Mouse (Mus musculus) T-cell, adult 2 months (primary cell): ENCODE results near the gene Crybg2.

Source experiments
- DNase-seq: peaks from one replicate; pipeline ENCODE4 v3.0.0; 2022; ENCODE audit warnings: low spot score

Gene Crybg2

DNA sequence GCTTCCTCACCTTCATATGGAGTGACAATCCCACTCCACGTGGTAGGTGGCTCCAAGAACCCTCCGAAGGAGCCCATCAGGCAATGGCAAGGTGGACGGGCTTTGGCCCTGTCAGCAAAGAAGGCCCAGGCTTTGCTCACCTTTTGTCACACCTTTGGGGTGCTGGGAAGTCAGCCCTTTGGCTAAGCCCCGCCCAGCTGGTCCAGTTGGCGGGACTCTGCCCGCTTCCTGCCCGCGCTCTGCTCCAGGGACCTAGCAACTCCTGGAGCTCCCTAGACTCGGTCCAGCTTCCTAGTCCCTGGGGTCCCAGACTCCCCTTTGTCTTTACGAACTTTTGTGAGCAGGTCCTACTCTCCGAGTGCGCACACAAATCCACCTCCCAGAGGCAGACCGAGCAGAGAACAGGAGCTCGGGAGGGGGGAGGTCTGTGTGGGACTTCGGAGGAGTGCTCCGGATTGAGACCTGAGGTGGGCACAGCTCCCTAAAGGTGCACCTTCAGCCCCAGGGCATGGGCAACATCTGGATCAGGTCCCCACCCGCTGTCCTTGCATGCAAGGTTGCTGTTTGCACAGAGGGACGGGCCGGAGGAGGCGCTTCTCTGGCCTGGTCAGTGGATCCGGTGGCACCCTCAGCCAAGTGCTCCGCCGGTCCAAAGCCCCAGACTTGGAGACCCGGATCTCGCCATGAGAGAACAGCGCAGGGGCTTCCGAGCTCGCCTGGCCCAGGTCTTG is at the start of gene Crybg2:
Gene Crybg2 (plus strand): TSS at position 681 of the 731 bp plus-strand sequence.
- no peak for DNase-seq

DNA sequence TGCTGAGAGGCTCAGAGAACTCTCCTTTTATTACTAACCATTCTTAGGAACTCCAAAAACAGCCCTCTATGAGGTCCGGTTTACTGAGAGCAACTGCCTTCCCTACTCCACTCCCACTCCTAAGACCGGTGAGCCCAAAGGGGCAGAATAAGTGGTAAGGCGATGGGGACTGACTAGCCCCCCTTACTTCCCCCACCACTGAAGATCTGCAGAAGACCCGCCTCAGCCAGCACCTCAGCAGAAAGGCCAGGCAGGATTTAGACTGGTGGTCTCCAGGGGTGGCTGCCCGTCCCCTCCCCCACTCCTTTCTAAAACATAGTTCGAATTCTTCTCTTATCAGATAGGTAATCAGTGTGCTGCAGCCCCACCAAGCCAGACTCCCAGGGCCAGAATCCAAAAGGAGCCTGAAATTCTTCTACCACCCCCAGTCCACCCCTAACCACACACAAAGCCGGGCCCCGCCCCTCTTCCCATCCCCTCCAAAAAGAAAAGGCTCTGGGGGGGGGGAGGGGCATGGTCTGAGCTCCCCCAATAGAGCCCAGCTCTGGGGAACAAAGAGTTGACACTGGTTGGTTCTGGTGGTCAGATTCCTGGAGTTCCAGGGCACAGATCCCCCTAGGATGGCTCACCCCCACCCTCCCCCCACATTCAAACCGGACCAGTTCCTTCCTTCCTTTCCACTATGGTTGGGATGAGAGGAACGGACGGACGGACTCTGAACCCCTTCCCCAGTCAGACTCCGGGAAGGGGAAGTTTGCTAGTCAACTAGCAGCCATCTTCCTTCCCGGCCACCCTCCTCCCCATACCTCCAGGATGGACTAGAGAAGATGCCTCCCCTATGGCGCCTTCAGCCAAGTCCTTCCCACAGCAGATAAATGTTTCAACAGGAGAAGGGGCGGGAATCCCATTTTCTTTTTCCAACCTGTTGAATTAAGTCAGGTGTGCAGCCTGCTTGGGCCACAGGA is 48.9 kb upstream of the Crybg2 start:
- DNase-seq: no peak

DNA sequence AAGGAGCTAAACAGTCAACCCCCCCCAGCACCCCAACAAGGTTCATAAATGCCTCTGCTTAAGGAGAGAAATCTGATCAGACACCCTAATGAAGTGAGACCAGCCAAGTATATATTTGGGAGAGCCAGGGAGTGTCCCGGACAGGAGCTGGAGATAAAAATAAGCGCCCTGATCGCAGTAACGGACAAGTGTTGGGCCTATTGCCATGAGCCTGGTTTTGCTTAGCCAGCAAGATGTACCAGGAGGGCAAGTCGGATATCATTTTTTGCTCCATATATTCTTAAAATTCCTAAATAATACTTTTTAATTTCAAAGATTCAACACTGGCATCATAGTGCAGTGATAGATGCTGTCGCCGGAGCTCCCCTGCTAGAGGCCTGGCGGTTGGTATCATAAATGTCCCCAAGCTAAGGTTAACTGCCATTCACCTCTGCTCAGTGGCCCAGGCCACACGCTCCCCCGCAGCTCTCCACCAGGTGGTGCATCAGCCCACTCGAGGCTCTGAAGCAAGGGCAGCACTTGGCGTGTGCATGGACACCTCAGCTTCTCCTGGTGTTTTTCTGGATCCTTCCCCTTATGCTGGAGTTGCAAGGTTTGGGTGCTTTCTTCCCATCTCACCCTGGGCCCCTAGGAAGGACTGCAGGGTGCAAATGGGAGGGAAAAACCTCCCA is 47.6 kb upstream of the Crybg2 start:
- DNase-seq: peak; percentile 28

DNA sequence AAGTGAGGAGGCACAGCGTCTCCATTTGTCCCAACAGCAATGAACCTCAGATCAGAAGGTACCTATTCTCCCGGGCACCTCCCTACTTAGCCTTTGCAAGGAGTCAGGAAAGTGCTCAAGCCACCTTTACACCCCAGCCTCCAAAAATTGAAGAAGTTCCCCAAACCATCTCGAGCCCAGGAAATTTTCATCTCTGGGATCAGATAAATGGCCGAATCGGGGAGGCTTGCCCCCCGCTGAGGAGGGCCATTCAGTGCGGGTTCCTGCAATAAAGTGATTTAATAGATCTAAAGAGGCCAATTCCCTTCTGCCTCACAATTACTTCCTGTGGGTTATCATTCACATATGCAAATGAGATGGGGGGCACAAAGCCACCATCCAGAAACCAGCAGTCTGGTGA is 44.4 kb upstream of the Crybg2 start:
- no peak for DNase-seq

DNA sequence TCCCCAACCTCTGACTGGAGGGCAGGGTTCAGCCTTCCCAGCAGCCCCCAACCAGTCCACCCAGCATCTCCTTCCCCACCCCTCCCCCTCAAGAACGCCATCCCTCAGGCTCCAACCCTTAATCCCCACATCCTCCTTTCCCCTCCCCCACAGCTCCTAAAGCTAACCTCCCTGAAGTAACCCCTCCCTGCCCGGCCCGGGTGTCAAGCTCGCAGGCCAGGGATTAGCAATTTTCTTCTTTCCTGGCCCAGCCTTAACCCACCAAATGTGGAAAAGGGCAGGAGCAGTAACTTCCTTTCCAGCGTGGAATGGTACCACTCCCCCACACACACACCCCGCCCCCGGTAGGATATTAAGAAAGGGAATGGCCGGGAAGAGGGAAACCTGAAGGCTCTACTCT is 43.8 kb upstream of the Crybg2 start:
- no peak for DNase-seq

DNA sequence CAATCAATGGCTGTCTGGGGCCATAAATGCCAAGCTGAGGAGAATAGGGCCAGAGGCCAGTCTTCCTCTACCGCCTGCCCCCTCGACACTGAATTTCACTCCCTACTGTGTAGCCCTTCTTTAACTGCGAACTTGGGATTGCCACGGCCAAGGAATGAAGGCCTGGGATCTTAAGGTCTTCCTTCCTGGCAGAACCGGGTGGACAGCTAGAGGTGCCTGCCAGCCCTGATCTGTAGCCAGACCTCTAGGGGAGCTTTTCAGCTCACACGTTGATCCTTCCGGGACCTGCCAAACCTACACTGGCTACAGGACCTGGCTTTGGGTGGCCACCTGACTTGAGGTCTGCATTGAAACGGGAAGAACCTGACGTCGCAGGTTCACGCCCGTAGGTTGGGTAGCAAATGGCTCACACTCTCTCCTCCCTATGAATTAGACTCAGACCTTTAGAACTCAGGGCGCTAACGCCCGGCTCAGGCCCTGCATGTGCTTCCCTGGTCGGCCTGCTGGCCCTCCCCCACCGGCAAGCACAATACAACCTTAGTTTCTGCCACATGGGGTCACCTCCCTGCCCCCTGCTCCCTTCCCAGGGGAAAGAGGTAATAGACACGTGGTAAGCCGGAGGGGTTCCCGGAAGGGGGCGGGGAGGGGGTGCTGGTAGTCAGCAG is 43.3 kb upstream of the Crybg2 start:
- DNase-seq: no peak

DNA sequence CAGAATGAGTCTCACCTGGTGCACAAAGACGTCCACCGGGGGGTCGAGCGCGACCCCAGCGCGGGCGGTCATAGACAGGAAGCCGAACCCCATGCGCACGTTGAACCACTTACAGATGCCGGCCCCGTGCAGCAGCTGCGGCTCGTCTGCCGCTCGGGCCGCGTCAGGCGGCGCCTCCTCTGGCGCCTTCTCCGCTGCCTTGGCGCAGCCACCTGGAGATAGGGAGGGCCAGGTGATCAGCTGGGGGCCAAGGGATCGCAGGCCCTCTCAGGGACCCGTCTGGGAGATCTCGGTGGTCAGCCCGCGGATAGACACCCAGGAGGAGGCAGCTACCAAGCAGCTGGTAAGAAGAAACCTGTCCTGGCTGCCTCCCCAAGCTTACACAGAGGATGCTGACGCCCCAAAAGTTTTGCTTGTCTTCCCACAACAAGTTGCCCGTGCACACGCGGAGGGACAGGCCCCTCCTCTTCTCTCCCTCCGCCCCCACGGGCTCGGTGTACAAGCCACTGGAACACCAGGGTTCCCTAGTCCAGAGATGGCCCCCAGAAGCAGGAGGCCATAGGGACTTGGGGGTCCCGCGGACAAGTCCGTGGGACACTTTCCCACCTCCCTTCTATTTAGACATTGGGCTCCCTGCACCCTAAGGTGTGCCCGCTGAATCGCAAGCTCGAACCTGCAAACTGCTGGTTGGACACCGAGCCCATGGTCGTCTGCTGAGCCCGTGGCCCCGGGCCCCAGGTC is 42.4 kb upstream of the Crybg2 start:
- DNase-seq: no peak

DNA sequence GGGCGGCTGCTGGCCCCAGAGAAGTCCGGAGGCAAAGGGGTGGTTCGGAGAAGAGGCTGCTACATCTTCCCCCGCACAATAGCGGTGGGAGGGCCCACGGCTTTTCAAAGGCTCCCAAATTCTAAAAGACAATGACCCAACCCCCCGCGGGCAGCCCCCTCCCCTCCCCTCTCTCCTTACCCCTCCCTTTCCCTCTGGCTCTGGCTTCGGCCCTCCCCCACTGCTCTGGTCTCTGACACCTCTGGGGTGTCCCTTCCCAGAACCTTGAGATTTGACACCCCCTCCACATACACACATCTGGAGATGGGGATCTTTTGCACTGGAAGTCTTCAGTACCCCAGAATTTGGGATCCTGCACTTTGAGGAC is 41.9 kb upstream of the Crybg2 start, which contains the start of gene Lin28a:
Gene Lin28a (minus strand): TSS at position 63 of the 367 bp plus-strand sequence.
- no peak for DNase-seq

DNA sequence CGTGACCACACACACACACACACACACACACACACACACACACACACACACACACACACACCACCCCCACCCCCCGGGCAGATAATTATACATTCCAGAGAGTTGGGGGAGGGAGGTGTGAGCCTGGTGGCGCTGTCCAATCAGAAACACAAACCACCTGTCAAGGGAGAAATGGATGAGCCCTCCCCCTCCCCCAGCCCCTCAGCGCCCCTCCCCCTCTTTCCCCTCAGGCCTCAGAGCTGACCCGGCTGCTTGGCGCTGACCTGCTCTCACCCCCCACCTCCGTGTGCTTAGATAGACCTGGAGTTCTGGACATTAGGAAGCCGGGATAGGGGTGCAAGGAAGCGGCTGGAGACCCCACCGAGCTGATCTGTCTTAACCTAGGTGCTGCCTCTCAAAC is 41.4 kb upstream of the Crybg2 start:
- no peak for DNase-seq

DNA sequence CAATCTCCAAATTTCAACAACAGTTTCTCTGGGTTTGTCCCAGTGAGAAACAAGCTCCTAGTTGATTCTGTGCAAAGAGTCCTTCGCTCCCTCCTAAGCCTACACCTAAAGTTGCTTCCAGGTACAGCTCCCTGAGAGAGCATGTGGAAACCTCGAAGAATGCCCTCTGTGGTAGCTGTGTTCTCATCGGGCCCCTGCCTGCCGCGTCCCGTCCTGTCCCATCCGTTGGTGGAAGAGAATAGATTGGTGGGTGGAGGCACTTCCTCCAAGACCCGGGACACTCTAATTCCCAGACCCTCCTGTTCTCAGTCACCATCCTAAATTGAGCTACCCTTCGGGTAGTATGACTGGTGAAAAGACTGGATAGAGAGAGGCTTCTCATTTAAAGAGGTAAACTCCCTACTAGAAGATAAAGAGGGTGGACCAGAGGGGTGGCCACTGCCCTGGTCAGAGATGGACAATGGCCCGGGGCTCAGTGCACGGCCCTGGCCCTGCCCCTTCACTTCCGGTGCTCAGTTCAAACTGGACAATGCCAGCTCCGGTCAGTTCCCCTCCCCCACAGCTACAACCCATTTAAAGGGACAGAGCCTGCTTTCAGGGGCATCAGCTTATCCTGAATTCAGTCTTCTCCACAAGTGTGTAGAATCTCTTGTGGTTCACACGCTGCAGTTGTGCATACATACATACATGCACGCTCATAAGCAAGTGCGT is 40.8 kb upstream of the Crybg2 start:
- DNase-seq: no peak

DNA sequence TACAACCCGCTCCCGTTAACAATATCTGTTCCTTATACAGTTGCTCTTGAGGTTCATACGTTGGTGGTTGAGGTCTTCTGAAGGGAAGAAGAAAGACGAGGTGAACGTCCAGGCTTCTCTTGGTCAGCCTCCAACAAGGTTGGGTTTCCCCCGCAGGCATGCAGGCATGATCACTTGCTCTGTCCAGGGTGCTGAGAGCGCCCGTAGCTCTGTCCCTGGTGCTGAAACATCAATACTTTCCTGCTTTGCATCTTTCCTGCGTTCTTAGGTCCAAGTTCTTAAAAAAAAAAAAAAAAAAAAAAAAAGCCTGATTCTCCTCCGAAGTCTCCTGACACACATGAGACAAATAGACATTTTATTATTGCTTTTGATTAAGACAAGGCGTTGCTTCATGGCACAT is 40.0 kb upstream of the Crybg2 start:
- DNase-seq: peak; percentile 16

DNA sequence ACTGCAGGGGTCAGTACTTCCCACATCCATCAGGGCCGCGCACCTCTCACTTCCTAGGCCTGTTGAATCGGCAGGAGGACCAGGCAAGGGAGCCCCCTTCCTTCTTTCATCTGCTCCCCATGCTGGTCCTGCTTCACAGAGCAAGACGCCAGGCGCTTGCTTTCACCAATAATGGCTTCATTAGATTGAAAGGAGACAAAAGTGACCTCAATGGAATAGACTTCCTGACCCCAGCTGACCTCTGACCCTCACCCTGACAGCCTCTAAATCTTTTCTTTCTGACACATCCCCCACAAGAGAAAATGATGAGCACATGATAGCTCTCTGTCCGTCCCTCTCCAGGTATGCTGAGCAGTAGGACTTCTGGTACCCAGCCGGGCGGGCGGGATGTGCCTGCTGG is 34.8 kb upstream of the Crybg2 start:
- no peak for DNase-seq

DNA sequence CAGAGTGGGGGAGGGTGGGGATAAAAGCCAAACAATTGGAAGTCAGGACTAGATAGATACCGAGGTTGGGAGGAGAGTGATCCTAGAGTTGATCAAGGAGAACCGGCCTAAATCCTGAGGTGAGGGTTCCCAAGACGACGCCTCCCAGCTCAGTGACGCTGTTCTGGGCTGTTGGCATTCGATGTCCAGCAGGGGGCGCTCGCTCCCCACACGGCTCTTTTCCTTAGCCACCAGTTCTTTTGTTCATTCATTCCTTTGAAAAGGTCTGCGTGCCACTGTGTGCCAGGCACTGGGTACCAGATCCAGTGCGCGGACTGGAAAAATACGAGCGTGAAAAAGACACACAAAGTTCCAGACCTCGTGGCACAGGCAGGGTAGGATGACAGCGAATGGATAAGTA is 24.7 kb upstream of the Crybg2 start:
- DNase-seq: peak; percentile 79

DNA sequence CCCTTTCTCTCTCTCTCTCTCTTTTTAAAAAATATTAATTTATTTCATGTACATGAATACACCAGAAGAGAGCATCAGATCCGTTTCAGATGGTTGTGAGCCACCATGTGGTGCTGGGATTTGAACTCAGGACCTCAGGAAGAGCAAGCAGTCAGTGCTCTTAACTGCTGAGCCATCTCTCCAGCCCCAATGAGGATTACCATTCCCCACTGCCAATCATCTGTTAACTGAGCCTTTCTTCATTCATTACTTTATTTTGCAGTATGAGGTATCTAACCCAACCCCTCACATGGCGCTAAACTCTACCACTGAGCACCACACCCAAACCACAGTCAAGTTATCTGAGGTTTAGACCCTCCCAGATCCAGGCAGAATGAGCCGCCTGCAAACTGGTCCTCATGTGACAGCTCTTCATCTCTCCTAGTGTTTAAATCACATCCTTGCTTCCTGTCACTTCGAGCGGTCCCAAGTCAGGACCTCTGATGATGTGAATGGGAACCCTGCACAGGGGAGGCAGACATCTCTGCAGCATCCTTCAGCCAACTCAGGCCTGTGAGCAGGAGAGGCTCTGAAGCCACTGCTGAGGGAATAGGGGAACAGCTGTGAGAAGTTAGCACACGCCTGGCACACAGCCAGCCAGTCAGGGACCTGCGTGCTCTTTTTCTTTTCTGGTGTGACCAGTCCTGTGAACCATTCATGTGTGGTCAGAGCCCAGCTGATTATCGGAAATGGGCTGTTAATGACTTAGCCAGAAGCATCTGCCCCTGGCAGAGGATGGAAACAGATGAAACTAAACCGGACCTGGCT is 19.1 kb upstream of the Crybg2 start:
- peak; percentile 56 for DNase-seq

DNA sequence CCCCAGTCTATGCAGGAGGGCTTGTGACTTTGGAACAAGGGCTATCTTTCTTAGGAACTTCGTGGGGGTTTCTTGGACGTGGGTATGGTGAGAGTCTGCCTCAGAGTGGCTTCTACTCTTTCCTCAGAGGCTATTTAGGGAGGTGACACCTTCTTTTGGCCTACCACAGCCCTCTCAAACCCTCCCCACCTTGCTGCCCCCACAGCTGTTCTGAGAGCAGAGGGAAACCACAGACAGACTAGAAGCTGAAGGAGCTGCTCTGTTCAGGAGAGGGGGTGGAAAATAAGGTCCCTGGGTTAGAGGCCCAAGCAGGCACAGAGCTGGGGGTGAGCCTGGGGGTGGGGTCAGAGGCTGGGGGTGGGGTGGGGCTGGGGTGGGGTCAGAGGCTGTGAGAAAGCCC is 17.6 kb upstream of the Crybg2 start:
- DNase-seq: peak; percentile 18

DNA sequence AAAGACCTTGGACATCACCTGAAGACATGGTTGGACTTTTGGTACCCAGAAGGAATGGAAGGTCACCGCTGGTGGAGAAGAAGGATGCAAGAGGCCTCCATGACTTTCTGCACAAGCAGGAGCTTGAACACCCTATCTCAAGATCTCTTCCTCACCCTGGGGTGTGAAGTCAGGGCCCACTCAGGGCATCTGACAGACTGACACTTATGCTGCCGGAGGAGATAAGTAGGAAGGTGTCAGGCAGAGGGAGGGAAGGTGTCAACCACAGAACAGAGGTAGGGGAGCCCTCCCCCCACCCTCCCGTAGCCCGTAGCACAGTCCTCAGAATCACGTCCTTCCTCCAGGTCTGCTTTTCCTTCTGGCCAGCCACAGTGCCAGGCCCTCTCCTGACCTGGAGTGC is 13.0 kb upstream of the Crybg2 start:
- peak; percentile 28 for DNase-seq

DNA sequence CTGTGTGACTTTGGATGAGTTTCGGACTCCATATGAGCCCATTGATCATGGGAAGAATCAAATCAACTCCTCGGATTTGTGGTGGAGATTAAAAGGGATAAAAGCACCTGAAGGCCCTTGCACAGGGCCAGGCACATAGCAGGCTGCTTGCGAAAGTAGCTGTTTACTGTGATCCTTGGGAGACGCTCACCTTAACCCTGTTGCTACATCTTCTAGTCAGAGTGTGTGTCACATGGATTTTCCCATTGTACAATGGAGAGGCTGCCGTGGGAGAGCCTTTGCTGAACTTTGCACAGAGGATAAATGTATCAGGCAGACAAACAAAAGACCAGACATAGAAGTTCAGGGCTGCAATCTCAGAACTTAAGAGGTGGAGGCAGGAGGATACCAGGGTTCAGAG is 8.7 kb upstream of the Crybg2 start:
- DNase-seq: no peak

DNA sequence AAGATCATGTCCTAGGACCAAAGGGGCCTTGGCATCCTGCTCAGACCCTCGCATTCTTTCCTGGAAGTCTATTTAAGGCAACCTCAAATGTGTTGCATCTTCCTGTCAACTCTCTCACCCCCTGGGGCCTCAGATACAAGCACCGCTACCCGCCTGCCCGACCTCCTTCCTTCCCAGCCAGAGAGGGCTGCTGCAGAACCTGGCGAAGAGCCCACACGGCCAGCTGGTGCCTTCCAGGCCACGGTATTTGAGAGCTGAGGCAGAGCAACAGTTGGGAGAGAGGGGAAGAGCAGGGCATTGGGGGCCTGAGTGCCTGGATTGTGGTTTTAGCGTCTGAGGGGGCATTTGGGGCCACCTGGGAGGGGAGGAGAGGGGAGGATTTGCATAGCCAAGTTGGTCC is 8.1 kb upstream of the Crybg2 start:
- peak; percentile 26 for DNase-seq

DNA sequence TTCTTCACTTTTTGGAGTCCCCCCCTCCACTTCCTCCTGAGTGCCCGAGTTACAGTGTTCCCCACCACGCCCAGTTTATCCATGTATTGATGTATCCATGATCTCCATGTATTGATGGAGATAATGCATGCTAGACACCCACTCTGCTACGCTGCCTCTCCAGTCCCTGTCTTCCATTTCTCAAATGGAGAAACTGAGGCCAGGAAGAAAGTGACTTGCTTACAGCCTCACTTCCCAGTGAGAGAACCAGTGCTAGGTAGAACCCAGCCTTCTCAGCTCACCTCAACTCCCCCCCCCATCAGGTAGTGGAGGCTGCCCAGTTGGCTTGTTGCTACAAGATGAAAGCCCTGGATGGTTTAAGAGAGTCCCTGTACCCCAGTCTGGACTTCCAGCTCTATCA is 7.1 kb upstream of the Crybg2 start, which contains the start of gene Zfp683:
Gene Zfp683 (plus strand): TSS at position 301 of the 400 bp plus-strand sequence.
- no peak for DNase-seq
